Mouse (Mus musculus) cerebellum, postnatal 4 days (tissue): ENCODE results near the gene Hvcn1.
"Not testable (repeated sequence)": the region's sequence is repeated elsewhere in the genome, so short reads cannot be mapped to it uniquely, and the experiment has no call there.

Experiments
- DNase-seq, 2 experiments: peaks; one replicate each; pipeline ENCODE4 v3.0.0; 2022; ENCODE audit warnings: low spot score in 2 of 2, mixed read lengths in 1 of 2

Hvcn1 gene

DNA sequence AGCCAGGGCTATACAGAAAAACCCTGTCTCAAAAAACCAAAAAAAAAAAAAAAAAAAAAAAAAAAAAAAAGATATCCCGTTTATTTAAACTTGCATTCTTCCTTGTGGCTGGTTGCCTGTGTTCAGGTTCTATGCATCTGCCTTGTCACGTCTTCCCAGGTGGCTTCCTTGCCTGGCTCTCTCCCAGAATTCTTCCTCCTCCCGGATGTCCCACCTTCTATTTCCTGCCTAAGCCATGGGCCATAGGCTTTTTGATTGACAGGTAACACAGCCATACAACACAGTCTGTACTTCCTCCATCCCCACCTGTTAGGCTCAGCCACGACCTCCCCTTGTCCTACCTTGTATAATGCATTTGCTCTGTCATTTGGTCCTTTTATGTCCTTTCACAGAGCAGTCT, at the start of gene Hvcn1:
Hvcn1 (plus strand) TSS at position 330 of the 400 bp plus-strand sequence.
- no peak for DNase-seq

DNA sequence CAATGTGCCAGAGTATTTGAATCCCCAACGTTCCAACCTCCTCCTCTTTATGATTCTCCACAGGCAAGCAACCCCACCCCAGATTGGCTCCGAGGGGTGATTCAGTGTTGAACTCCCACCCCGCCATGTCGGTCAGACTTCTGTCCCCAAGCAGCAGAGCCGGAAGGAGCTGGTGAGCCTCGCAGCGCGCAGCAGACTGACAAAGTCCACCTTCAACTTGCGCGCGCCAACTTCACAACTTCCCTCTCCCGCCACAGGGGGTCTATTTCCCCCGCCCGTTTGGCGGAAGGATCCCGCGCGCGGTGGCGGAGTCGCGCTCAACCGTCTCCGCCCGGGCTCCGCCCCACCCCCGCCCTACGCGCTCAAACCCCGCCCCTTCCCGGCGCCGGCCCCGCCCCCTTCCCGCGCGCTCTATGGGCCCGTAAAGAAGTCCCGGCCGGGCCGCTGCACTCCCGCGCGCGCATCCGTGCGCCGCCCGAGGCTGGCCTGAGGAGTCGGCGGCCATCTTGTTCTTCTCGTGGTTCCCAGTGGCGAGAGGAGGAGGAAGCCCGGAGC, 48.7 kb upstream of the Hvcn1 start, which contains the start of gene Ppp1cc:
Ppp1cc (plus strand) TSS at position 452 of the 555 bp plus-strand sequence.
- DNase-seq = peak; percentile 92 to 98

DNA sequence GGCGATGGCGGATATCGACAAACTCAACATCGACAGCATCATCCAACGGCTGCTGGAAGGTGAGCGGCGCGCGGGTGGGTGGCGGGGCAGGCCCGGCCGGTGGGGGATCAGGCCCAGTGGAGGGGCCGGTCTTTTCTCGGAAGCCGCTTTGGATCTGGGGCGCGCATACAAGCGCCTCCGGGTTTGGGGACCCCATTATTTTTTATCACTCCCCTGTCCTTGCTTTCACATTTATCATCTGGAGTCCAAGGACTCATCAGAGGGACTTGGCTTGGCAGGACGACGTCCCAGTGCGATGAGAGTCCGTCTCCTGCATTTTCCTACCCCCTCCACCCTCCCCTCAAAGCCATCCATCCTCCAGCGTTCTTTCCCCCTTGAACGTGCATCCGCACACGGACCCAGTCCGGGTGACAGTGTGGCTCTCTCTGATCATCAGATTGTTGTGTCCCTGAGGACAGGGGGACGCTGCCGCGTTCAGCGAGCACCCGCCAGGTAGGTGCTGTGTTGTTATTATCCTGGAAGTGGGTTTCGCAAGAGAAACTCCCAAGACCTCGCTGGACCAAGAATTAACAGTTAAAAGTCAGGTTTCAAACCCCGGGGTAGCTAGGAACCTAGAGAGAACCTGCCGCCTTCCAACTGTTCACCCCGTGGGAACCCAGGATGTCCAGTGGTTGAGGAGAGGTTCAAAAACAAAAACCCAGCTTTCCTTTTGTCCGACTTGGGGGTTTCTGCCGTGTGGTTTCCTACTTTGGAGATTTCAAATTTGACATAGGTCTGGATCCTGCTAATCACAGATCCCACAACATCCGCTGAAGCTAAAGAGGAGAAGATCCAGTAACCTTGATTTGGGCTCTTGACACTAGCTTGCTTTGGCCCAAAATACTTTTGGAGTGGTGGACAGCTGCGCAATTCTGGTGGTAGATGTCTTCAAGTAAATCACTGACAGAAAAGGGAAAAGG, 47.8 kb upstream of the Hvcn1 start:
- DNase-seq = peak in 1 of 2 experiments; percentile 32

DNA sequence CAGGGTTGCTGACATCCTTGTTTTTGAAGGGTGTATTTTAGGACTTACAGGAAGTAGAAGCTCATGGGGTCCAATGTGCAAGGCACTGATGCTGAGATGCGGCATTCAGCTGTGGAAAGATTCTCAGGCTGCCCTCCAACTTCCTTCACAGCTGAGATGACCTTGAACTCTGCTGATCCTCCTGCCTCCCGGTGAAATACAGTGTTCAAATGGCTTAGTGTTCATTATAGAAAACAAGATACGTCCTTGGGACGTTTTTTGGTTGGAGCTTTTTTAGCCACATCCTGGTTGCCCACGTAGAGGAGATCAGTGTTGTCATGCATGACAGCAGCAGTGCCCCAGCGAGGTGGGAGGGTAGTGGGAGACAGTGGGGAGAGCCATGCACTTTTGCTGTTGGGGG, 43.4 kb upstream of the Hvcn1 start:
- no peak for DNase-seq

DNA sequence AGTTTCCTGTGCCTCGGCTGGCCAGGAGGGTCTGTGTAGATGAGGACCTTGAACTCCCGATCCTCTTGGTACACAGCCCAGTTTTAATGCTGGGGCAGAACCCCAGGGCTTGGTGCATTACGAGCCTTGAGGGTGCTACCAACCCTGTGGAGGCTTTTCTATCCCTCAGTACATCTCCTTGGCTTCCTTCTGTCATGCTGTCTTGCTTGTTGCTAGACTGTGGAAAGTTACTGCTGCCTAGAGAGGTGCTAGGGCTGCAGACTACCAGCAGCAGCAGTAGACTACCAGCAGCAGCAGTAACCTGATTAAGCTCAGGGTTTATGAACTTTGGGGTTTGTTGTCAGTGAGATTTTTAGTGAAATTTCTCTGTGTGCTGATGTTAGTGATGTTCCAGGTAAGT, 42.6 kb upstream of the Hvcn1 start:
- DNase-seq = no peak

DNA sequence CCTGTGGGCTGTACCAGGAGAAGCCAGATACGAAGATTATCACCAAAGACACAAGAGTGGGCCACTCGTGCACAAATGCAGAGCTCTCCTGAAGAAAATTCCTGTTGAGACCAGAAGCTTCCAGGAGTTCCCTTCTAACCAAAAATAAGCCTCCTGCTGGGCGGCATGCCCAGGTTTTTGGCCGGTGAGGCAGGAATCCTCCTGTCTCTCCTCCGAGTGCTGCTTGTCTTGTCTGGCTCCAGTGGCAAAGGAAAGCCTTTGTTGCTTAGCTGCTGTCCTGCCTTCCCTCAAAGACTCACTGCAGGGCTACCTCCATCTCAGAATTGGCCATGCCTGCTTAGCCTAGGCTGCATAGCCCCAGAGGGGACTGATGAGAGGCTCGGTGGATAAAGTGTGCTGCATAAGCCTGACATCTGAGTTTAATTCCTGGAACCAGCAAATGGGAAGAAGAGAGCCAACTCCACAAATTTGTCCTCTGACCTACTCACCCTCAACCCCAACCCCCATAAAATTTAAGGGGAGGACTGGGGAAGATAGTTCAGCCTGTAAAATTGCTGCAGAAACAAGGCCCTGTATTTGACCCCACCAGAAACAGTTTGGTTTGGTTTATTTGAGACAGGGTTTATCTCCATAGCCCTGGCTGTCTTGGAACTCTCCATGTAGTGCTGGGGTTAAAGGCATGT, 41.2 kb upstream of the Hvcn1 start:
- DNase-seq = no peak

DNA sequence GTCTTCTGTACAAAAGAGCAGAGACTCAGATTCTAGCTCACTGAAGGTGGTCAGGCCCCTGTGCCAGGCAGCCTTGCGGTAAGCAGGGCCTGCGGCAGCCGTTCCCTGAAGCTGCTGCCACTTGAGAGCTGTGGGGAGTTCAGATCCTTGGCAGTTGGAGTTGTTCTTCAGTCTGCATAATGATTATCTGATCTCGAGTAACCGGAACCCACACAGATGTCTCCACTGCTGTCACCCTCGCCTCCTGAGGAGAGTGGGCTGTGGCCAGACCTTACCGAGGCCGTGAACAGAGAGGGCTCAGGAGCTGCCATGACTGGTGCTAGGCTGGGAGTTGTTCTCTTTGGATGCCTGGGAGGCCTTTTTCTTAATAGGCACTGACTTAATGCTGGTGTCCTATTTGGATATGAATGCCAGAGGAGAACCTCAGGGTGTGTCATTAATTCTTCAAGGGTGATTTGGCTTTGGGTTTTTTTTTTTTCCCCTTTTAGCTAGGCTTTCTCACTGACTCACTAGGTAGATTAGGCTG, 39.9 kb upstream of the Hvcn1 start:
- no peak for DNase-seq

DNA sequence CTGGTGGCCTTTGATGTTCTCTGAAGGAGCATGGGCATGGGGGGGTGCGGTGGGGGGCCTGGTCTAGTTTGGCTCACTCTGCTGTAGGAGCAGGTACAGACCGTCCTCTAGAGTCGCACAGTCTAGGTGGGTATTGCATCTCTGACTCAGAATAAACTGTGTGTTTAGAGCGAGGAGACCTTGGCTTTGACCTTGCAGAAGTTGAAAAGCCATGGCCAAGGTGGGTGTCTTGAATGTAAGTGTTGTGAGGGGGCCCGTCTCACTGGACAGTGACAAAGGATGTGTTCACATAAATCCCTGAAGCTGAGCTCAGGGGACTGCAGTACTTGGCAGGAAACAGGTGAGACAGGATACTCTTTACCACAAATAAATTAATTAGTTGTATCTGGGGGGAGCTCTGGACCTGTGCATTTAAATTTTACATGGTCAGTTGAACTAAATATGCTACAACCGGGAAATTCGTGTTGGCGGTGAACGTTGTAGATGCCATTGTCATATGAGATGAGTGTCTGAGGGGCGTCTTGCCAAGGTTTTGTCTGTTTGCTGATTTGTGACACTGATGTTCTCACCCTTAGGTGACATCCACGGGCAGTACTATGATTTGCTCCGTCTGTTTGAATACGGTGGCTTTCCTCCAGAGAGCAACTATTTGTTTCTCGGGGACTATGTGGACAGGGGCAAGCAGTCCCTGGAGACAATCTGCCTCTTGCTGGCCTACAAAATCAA, 38.1 kb upstream of the Hvcn1 start:
- DNase-seq = no peak

DNA sequence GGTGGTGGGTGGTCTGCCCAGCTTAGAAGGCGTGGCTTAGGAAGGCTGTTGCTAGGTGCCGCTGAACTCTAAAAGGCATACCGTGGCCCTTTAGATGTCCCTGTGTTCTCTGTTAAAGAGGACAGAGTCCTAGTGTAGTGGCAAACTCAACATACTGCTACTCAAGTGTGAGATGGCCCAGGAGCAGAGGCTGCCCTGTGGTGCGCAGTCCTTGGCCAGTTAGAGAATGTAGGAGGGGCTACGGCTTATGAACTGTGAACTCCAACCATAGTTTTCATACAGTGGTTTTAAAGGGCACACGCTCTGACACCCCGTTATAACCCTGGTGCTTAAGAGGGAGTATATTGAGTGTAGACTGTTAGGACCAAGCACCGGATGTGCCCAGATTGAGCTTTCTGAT, 35.5 kb upstream of the Hvcn1 start:
- DNase-seq = no peak

DNA sequence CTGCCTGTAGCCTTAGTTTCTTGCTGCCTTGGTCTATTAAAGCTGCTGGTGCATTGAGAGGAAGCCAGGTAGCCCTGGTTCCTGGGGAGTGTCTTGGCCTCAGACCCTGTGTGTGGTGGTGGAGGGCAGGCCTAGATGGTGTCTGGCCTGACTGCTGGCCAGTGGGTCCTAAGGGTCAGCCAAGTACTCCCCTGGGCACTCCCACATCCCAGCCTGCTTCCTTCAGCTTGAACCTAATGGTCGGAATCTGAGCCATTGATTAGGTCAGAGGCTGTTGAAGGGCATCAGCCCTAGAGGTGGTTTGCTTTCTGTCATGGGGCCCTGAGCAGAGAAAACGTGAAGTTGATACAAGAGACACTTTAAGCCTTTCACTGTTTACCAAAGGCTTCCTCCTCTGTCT, 31.2 kb upstream of the Hvcn1 start:
- no peak for DNase-seq

DNA sequence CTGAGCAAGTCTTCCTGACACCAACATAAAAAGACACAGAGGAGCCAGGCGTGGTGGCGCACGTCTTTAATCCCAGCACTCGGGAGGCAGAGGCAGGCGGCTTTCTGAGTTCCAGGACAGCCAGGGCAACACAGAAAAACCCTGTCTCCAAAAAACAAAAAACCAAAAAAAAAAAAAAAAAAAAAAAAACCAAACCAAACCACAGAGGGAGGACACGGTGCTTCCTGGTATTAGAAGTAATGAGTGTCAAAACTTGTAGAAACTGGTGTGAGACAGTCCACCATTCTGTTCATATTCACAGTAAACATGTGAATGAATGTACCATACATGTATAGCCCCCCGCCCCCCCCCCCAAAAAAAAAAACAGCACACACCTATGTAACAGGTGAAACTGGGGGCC, 30.6 kb upstream of the Hvcn1 start:
- DNase-seq = no peak

DNA sequence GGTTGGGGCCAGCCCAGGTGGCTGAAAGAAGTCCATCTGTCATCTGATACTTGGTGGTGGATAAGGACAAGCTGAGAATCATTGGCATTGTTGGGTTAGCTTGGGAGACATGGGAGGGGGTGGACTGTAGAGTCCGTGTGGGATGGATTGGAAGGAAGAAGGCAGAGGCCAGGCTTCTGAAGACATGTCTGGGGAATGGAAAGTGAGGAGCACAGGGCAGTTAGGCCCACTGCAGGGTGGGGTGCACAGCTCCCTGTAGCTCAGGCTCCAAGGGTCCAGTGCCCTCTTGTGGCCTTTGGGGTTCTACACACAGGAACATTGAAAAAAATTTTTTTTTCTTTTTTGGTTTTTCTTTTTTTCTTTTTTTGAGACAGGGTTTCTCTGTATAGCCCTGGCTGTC, 30.2 kb upstream of the Hvcn1 start:
- peak in 1 of 2 experiments; percentile 38 for DNase-seq

DNA sequence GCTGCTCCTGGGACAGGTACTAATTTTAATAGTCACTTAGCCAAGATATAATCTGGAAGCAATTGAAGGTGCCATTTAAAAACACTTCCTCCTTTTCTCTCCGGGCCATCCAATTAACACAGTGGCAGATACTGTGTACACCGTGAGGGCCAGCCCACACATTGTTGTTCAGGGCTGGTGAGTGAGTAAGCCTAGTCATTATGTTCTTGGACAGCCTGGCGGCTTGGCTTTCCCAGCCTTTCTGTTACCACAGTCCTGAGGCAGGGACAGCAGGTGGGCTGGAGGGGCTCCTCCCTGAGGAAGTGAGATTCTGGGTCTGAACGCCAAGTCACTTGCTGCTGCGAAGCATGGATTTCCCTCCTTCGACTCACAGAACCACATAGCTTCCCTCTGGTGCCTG, 26.9 kb upstream of the Hvcn1 start:
- DNase-seq = no peak

DNA sequence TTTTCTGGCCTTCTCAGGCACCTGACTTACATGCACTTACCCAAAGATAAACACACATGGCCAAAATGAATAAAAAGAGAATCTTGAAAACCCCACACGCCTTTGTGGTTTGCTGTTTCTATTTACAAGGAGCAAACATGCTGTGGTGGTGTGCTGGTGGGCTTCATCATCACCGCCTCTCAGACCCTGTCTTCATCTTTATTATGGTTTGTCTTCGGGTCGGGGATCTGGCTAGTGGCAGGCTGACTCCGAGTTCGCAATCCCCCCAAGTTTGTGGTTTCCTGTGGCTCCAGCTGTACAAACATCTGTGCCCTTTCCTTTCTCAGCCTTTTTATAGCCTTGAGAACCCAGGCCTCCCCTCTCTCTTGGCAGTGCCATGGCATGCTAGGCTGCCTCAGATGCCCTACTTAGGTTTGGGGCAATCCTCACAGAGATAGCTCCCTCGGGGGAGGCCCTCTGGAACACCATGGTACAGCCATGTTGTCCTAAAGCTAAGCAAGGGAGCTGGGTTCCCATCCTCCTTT, 22.3 kb upstream of the Hvcn1 start:
- DNase-seq = no peak

DNA sequence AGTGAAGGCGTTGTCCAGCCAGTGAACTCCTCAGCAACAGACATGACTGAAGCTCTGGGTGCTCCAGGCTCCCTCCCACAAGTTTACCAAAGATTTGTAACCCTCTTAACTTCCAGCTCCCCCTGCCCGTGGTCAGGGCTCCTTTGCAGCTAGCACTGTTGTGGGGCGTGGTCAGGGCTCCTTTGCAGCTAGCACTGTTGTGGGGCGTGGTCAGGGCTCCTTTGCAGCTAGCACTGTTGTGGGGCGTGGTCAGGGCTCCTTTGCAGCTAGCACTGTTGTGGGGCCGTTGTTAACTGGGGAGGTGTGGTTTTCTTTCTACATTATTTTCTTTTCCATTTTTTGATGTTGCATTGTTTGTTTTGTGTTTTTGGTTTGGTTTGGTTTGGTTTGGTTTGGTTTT, 21.7 kb upstream of the Hvcn1 start:
- DNase-seq = not testable (repeated sequence)

DNA sequence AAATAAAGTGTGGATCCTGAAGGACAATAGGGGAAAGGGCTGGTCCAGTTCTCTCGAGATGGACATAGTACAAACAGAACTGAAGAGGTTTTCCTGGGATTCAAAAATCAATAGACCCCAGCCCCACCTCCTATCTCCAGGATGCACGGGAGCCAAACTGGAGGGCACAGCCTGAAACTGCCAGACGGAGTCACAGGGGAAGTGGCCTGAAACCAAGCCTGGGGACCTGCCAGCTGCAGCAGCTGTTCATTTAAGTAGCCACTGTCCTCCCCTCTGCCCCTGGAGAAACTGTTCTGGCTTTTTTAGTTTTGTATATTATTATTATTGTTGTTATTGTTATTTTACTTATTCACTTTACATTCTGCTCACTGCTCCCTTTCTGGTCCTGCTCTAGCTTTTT, 17.5 kb upstream of the Hvcn1 start:
- DNase-seq = no peak

DNA sequence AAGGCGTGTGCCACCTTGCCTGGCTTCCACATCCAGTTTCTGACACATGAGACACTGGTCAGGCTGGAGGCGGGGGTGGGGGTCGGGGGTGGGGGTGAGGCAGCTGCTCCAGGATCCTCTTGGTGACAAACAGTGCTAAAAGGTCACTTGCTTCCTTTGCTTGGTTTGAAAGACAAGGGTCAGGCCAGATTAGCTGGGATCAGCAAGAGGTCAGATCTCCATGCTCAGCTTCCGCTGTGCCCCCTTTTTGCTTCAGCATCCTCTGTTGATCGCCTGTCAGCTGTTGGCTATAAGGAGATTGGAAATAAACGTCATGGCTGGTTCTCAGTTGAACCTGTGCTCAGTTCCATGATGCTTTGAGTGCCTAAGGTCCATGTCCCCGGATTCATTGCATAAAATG, 16.1 kb upstream of the Hvcn1 start:
- no peak for DNase-seq

DNA sequence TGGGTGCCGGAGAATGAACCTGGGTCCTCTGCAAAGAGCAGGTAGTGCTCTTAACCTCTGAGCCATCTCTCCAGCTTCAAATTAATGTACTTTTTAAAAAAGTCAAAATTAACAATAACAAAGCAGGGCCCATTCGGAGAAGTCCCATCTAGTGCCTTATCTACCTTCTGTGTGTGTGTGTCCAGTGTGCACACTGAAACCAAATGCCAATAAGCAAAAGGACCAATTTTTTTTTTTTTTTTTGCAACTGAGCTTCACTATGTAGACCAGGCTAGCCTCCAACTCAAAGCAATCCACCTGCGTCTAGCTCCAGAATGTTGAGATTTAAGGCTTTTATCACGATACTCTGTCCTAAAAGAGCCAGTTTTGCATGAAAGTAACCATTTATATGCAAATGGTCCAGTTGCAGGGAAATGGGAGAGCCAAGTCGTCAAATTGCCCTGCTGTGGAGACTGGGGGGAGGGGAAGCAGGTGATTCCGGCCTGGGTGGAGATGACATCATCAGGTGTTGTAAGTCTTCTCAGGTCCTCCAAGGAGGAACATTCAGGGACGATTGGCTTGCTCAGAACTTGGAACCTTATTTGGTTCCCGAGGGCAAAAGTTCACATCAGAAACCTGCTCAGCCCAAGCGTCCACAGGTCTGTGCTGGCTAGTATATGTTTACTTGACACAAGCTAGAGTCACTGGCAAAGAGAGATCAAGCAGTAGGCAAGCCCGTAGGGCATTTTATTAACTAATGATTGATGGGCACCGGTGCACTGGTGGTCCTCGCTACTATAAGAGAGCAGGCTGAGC, 15.1 kb upstream of the Hvcn1 start:
- no peak for DNase-seq

DNA sequence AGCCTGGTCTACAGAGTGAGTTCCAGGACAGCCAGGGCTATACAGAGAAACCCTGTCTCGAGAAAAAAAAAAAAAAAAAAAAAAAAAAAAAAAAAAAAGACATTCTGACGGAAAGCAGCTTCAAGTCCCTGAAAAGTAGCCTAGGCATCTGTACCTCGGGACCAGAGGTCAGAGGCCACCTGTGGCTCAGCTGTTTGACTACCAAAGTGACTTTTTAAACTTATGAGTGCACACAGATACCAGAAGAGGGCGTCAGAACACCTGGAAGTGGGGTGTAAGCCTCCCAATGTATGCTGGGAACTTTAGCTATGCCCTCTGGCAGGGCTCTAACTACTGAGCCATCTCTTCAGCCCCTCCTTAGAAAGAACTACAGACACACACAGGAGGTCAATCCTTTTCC, 14.3 kb upstream of the Hvcn1 start:
- no peak for DNase-seq

DNA sequence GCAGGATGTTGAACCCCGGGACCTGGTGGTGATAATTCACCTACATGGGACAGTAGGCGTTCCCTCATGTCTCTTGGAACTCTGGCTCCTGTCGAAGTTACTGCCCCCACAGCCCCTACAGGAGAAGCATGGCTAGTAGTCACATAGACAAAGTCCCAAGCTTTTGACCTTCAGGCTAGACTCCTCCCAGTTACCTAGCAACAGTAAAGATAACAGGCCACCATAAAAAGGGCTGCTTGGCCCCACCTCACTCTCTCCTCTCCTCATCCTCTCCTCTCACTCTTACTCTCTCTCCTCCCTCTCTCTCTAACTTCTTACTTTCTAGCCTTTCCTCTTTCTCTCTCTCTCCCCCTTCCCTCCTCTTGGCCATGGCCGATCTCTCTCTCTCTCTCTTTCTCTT, 5.7 kb upstream of the Hvcn1 start:
- no peak for DNase-seq

DNA sequence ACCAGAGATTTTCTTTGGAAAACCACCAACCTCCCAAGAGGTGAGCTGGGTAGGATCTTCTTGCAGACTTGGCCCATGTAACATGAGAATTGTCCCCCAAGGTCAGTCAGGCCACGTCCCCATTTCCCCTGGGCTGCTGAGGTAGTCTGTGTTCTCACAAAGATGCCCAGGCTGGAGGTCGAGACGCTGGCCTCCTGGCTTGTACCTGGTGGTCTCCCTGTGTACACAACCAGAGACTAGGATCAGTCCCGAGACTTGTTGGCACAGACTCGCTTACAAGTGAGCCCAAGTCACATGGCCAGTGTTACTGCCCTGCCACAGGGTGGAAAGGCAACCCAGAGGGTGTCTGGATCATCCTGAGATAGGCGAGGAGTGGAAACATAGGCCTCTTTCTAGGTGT, 4.7 kb upstream of the Hvcn1 start:
- DNase-seq = no peak
